Mouse (Mus musculus): ENCODE results near the gene Omg. TPM values are rescaled to one million over a fixed set of nuclear protein-coding genes. Genes with fewer than 3 reads are reported as not detected.

Gene Omg
- total RNA-seq (2022) = 100 to 1,000 TPM; 106 to 132 (median 118) TPM

DNA sequence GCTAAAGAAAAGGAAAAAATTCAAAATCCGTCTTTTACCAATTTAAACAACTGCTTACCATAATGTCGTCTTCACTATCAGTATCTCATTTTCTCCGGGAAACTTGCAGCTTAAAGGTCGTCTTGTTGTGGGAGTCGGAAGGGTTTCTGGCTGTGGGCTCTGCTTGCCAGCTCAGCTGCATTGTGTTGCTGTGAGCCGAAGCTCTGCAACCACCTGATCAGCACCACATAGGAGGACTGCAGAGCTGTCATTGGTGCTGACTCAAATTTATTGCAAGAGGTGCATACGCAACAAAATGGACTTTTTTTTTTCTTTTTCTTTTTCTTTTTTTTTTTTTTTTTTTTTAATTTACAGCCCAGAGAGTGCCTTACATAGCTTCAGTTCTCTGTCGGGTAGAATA, at the start of gene Omg:
Gene Omg (minus strand): TSS at position 240 of the 400 bp plus-strand sequence.
- DNase-seq (ENCODE audit: low spot score in 2 of 2) = peak; percentile 61 to 80

DNA sequence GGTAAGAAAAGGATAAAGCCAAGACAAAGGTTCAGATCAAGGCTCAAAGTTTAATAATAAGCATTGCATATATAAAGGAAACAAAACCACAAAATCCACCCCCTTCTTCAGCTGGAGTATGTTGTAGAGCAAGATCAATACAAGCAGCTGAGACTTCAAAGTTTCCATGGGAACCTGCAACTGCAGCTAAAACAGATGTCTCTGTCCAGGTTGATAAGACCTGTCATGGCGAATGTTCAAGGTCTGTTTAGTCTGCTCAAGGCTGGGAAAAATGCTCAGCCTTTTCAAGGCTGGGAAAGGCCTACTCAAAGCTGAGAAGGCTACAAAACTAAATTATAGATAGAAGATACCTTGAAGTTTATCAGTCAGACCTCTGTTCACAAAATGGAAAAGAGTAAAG, 48.7 kb upstream of the Omg start:
- DNase-seq (ENCODE audit: low spot score in 2 of 2) = no peak

DNA sequence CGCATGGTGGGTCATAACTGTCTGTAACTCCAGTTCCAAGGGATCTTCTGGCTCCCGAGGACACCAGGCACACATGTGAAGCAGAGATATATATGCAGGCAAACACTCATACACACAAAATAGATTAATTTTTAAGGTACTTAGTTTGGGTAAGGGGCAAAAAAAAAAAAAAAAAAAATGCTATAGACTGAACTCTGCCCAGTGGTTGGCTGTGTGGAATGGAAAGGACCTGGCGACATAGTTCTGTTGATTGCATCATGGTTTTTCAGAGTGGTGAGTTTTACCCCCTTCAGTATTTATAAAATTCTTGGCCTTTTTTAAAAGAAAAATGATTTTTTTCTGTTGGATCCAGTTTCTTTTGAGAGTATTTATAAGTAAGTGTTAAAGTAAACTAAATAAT, 32.4 kb upstream of the Omg start:
- no peak for DNase-seq (ENCODE audit: low spot score in 2 of 2)

- no peak for DNase-seq (ENCODE audit: low spot score in 2 of 2)
These were observed 31.7 kb upstream of the Omg start for GRCm38 (mm10) chr11:79535554-79535953.

DNA sequence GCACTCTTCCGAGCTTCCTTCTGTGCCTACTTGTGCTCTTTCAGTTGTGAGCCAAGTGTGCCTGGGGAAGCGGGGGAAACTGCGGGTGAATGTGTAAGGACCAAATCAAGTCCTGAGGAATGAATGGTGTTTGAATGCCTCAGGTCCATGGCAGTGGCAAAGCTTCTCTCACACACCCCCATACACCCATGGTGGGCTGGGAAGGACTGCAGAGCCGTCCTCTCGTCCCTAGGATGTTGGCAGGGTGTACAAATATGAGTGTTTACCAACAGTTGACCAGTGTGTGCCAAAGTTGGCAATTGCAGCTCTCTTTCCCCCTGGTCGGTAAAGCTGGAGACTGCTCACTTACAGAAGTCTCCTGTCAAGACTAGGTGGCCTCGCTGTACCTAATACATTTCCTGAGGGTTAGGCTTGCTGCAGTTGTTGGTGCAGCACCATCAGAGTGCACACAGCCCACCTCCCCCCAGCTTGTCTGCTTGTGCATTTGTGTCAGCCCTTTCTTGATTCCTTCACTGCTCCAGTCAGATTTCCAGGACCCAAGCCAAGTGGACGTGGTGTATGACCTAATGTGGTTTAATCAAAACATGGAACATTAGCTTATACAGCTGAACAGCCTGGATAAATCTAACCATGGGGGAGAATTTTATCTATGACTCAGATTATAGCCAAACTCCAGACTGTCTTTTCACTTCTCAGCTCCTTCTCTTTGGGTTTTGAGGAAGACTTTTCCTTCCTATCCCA, 30.2 kb upstream of the Omg start:
- DNase-seq (ENCODE audit: low spot score in 2 of 2) = no peak

- DNase-seq (ENCODE audit: low spot score in 2 of 2) = no peak
These were observed 29.4 kb upstream of the Omg start for GRCm38 (mm10) chr11:79533311-79533710.

DNA sequence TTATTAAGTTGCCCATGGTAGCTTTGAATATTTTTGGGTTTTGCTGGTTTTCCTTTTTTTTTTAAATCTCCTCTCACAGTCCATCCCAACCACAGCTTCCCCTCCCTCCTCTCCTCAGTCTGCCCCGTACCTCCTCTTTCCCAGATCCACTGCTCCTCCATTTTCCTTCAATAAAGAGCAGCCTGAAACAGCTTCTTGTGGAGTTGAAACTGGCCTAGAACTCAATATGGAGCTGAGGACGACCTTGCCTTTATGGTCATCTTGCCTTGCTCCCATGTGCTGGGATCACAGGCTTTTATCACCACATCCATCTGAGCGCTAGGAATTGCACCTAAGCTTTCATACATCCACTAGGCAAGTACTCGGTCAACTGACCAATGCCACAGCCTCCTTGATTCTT, 27.6 kb upstream of the Omg start:
- no peak for DNase-seq (ENCODE audit: low spot score in 2 of 2)

DNA sequence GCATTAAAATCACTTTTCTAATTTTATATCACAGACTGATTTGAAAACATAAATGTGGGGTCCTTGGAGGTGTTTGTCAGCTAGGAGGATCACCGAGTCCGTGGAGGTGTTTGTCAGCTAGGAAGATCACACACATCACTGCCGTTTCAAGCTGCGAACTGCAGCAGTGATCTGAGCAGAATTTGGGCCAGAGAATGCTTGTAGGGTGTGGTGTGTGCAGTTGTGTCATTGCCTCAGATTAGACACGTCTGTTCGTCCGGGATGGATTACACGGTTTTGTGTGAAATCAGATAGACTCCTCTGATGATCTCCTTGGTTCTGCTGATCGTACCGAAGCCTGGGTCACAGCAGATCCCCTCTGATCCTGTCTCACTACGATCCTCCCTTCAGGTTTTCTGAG, 26.9 kb upstream of the Omg start:
- no peak for DNase-seq (ENCODE audit: low spot score in 2 of 2)

DNA sequence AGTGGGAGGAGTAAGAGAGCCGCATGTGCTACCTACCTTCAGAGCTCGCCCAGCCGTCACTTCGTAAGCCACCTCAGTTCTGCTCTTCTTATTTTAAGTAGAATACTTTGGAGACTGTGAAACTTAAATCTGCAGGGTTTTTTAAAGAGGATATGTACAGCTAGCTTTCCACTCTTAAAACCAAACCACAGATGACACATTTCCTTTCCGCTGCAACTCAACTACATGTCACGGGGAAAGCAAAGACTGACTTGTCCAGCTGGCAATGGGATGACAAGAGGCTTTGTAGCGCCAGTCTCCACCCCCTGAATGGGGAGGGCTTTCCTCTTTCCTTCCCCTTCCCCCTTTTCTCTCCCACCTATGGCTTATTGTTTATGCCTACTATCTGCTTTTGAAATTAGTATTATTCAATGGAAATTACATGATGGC, 26.5 kb upstream of the Omg start, which contains the start of the genes Evi2 and Evi2a:
Gene Evi2 (minus strand): TSS at position 257 of the 429 bp plus-strand sequence.
Gene Evi2a (minus strand): TSS at position 277 of the 429 bp plus-strand sequence.
- DNase-seq (ENCODE audit: low spot score in 2 of 2) = no peak

DNA sequence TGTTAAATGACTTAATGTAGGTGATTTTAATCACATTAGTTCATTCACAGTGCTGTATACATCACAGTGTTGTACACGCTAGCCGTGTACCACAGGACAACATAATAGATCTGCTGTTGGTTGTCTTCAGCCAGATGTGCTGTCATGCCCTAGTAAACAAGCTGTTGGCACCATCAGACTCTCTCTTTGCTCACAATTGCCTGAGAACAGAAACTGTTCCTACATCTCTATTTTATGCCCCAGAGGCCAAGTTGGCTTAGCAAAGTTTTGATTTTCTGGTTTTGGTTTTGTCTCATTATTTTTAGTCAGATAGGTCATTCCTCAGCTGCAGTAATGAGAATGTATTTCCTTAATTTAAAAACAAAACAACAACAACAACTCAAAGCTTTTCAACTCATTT, 25.9 kb upstream of the Omg start:
- DNase-seq (ENCODE audit: low spot score in 2 of 2) = no peak

GRCm38 (mm10) chr11:79529226-79529625, 25.3 kb upstream of the Omg start:
- no peak for DNase-seq (ENCODE audit: low spot score in 2 of 2)

DNA sequence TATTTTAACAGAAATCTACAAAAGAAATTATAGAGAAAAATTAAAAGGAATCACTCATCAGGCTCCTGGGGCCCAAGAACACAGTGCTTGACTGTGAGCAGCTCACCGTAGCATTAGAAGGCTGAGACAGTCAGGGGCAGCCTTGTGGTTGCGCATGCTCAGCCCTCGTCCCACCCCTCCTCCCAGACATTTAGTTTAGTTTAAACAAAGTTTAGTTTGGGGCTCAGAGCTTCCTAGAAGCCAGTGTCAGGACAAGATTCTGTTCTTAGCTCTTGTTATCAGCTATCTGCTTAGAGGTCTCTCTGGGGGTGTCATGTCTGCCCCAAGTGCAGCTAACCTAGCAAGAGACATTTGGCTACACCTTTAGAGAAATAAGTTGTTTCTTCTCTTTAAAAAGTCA, 24.7 kb upstream of the Omg start:
- no peak for DNase-seq (ENCODE audit: low spot score in 2 of 2)

GRCm38 (mm10) chr11:79527739-79528384, 24.0 kb upstream of the Omg start:
- no peak for DNase-seq (ENCODE audit: low spot score in 2 of 2)

- DNase-seq (ENCODE audit: low spot score in 2 of 2) = no peak
These were observed 23.3 kb upstream of the Omg start for GRCm38 (mm10) chr11:79527015-79527738.

- no peak for DNase-seq (ENCODE audit: low spot score in 2 of 2)
These were observed 22.7 kb upstream of the Omg start for GRCm38 (mm10) chr11:79526549-79526948.

DNA sequence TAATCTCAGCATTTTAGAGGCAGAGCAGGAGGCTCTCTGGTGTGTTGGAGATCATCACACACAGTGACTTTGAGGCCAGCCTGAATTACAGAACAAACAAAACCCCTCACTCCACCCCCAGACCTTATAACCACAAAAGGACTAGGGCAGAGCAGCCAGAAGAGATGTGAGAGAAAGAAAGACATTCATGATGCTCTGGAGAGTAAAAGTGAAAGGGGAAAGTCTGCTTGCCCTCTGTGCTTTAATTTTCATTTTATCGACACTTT, 20.4 kb upstream of the Omg start:
- DNase-seq (ENCODE audit: low spot score in 2 of 2) = no peak

DNA sequence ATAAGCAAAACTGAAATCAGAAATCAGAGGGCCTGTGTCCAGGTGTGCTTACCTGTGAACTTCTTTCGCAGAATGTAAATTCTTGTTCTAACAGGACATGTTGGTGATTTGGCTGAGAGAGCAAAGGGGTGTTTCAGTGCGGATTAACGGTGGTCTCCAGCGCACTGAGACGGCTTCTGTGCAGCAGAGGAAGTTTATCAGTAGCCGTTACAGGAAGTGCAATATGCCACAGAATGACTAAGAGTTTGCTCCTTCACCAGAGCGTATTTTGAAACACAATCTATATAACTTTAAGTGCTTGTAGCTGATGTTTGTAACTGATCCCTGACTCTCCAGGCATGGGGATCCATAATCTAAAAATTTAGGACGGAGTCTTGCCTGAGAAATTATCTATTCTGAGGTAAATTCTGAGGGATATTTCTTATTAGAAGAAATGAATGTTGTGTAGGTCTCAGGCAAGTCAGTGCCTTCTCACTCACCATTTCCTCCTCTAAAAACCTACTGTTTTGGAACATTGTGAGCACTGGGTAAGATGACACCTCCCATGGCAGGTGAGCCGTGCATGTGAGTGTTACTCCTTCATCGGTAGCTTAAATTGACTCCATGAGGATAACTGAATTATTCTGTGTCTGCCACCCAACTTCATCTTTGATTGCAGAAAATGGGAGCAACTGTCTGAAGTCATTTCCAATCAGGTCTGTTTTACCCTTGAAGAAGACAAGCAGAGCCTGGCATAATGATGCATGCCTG, 19.9 kb upstream of the Omg start, which contains the start of gene Evi2b:
Gene Evi2b (minus strand): TSS at position 203 of the 750 bp plus-strand sequence.
- no peak for DNase-seq (ENCODE audit: low spot score in 2 of 2)

DNA sequence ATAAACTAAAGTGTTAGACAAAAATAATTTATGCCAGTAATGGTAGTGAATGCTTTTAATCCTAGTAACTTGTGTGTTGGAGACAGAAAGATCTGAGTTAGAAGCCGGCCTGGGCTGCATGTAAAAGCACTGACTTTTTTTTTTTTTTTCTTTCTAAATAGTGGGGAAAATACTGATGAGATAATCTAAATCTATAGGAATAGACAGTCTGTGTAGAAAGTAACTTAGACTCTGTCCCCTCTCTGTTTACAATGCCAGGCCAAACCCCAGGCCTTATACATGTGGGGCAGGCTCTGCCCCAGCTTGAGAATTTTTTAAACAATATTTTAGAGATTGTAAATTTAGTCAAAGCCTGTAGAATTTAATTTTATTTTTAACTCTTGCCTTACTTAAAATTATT, 19.1 kb upstream of the Omg start:
- no peak for DNase-seq (ENCODE audit: low spot score in 2 of 2)

DNA sequence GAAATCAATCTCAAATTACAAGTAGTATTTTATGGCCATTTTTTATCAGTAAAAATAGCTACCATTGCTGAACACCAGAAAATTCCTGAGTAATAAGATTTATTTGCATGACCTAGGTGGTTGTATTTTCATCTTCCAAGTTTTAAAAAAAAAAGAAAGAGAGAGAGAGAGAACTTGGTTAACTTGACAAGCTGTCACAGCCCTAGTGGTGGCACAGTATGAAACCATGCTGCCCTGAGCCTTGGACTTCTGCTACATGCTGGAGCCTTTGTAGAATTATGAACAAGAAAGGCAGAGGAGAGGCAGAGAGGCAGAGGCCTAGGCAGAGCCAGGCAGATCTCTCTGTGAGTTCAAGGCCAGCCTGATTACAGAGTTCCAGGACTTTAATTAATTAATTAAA, 18.0 kb upstream of the Omg start:
- no peak for DNase-seq (ENCODE audit: low spot score in 2 of 2)

GRCm38 (mm10) chr11:79520772-79521171, 16.9 kb upstream of the Omg start:
- no peak for DNase-seq (ENCODE audit: low spot score in 2 of 2)

- no peak for DNase-seq (ENCODE audit: low spot score in 2 of 2)
These were observed 16.0 kb upstream of the Omg start for GRCm38 (mm10) chr11:79519878-79520291.

- DNase-seq (ENCODE audit: low spot score in 2 of 2) = no peak
These were observed 15.4 kb upstream of the Omg start for GRCm38 (mm10) chr11:79519299-79519698.
